Comparison of ENCODE assay signal across 21 mouse cellular contexts in the genomic region with DNA sequence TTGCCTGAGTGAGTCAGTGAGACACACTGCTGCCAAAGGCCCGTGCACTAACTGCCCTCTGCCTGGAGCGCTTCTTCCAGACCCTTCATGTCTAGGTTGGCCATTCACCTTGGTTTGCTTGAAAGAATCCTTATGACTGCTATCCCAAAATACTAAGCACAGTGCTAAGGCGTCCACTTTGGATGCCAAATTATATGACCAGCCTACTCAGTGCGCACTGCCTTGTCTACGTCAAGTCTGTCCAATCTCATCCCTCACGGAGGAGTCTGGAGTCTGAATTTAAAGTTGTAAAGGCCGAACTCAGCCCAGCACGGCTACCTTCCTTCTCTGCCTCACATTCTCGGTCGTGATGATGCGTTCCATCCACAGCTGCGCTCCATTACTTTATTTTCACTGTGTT. TPM values are rescaled to one million over a fixed set of nuclear protein-coding genes. Genes with fewer than 3 reads are reported as not detected.
DNase-seq lines count a peak whose midpoint lies in the region; ATAC-seq lines count a peak whose summit lies in the region.
"Had no signal": no experiment of that assay in that cellular context is flagged by ENCODE, and none has a peak within 500 bp of the region (broad histone marks: within the 10 kb centered on the region; RNA-seq: fewer than 3 reads in every experiment).

No protein-coding gene starts in this region.

- no peaks in the 10 kb centered on the region for H3K36me3 ChIP-seq in megakaryocyte, embryonic 14.5 days (replicated peaks; ENCODE audit: low read length)
- H3K36me3 ChIP-seq: embryonic facial prominence, embryonic 12.5 days; forebrain, embryonic 12.5 days; heart, embryonic 13.5 days; hindbrain, embryonic 12.5 days had no signal

- H3K27me3 ChIP-seq in megakaryocyte, embryonic 14.5 days (replicated peaks), result no peaks in the 10 kb centered on the region
- H3K27me3 ChIP-seq: embryonic facial prominence, embryonic 12.5 days; forebrain, embryonic 12.5 days; heart, embryonic 13.5 days; hindbrain, embryonic 12.5 days had no signal

- H3K4me1 ChIP-seq in megakaryocyte, embryonic 14.5 days, result no peaks in the 10 kb centered on the region
- H3K4me1 ChIP-seq: embryonic facial prominence, embryonic 12.5 days; forebrain, embryonic 12.5 days; heart, embryonic 13.5 days; hindbrain, embryonic 12.5 days had no signal

- intact Hi-C loops in heart, postnatal 25 days (cut with DNase I), result no loop called here

- peak overlapping the region; percentile 11 for H3K4me3 ChIP-seq in megakaryocyte, embryonic 14.5 days (replicated peaks)
- H3K4me3 ChIP-seq: embryonic facial prominence, embryonic 12.5 days; forebrain, embryonic 12.5 days; gastrocnemius, adult 2 months; heart, embryonic 13.5 days; hindbrain, embryonic 12.5 days had no signal

- ATAC-seq in megakaryocyte, adult 5-6 weeks (ENCODE audit: poor library complexity, severe bottlenecking), result no peak
- no peak for ATAC-seq in granulocyte monocyte progenitor cell, adult 5-6 weeks (replicated peaks; ENCODE audit: poor library complexity, severe bottlenecking)
- ATAC-seq: forebrain, embryonic 16.5 days; hindbrain, embryonic 16.5 days had no signal

- peaks cover 31% of the 10 kb centered on the region for H3K9me3 ChIP-seq in megakaryocyte, embryonic 14.5 days
- H3K9me3 ChIP-seq: embryonic facial prominence, embryonic 12.5 days; forebrain, embryonic 12.5 days; heart, embryonic 13.5 days; hindbrain, embryonic 12.5 days had no signal

- peak; percentile 60 for DNase-seq in heart, adult 11 months
- DNase-seq in heart, postnatal 25 days (ENCODE audit: low spot score), result no peak
- peak; percentile 5 to 11 for DNase-seq in right cerebral cortex, postnatal 36 days (ENCODE audit: low spot score in 2 of 2)
- DNase-seq in right cerebral cortex, postnatal 14 days, result no peak
- DNase-seq: adrenal gland, postnatal 10 days; cerebellum, adult 11-12 months; cerebellum, adult 9-10 months; cerebellum, postnatal 25 days; gastrocnemius, adult 2 months; gastrocnemius, postnatal 36 days; heart, postnatal 4 days had no signal

RNA-seq across cellular contexts. Expression of a gene that starts 39.9 kb away (rescaled TPM):
- total RNA-seq in heart, postnatal 25 days (2021), result under 1 TPM; 0.17 to 0.34 TPM
- polyA plus RNA-seq in megakaryocyte, embryonic 14.5 days (2012; ENCODE audit: insufficient read depth, low replicate concordance), result not detected in 2 replicates
- not detected in 2 replicates for total RNA-seq in megakaryocyte, adult 5-6 weeks (2015)
- not detected in 2 replicates for total RNA-seq in megakaryocyte, adult 5-6 weeks (2017)
- not detected in 2 replicates for total RNA-seq in granulocyte monocyte progenitor cell, adult 5-6 weeks (2014; fragmentation: Nextera tagmentation)
- not detected in 2 replicates for total RNA-seq in granulocyte monocyte progenitor cell, adult 5-6 weeks (2017)
- total RNA-seq: MEL had no signal
- polyA plus RNA-seq: heart, embryonic 13.5 days had no signal

Comparison
In these comparisons a context has a peak if more than half of its experiments do, and no peak if none do; other contexts are left out.
1. DNase-seq: peak in heart, adult 11 months (single experiment) and right cerebral cortex, postnatal 36 days (2 of 2); none in heart, postnatal 25 days (single experiment) and right cerebral cortex, postnatal 14 days (single experiment).